Mouse (Mus musculus) cerebellum, adult 2 months (tissue): ENCODE data around the gene Hivep3. TPM values are rescaled to one million over a fixed set of nuclear protein-coding genes. Genes with fewer than 3 reads are reported as not detected.

ENCODE experiments used
- DNase-seq, 2 experiments: peaks; one replicate each; pipeline ENCODE4 v3.0.0; 2021
- H3K27ac ChIP-seq: fragments of 200-500 bp; 2 replicates; pipeline ENCODE4 v1.5.1; 2012; ENCODE audit warnings: low read length, control low read depth, inconsistent platforms; ENCODE audit not compliant: insufficient read depth
- H3K27me3 ChIP-seq: fragments of 200-500 bp; 2 replicates; pipeline ENCODE4 v1.6.1; 2012; ENCODE audit warnings: inconsistent platforms, mild to moderate bottlenecking, low read length, moderate library complexity; ENCODE audit not compliant: control insufficient read depth, insufficient read depth
- H3K4me1 ChIP-seq: fragments of 200-500 bp; 2 replicates; pipeline ENCODE4 v1.6.1; 2011; ENCODE audit warnings: low read length; ENCODE audit not compliant: control insufficient read depth, insufficient read depth
- H3K4me3 ChIP-seq: fragments of 200-500 bp; replicated peaks from 2 replicates; pipeline ENCODE3; 2011; ENCODE audit warnings: mild to moderate bottlenecking, low read depth, low read length, control low read depth; ENCODE audit not compliant: insufficient read depth
- CTCF ChIP-seq: fragments of 200-500 bp; IDR thresholded peaks from 2 replicates; pipeline ENCODE4 v1.5.1; 2011; ENCODE audit warnings: low read depth, mild to moderate bottlenecking, control low read depth, low read length, moderate library complexity, borderline replicate concordance; ENCODE audit not compliant: insufficient read depth
- POLR2A ChIP-seq: fragments of 200-500 bp; IDR thresholded peaks from 2 replicates; pipeline ENCODE4 v1.6.1; 2011; ENCODE audit warnings: low read length, control low read depth, borderline replicate concordance; ENCODE audit not compliant: insufficient read depth
- WGBS: fragments of 180-500 bp; shearing (Covaris S2); methylation state at CpG from one replicate; pipeline ENCODE4 v1.1.7; 2018; 5-methylcytosine and 5-hydroxymethylcytosine counted together
- polyA plus RNA-seq: library from polyadenylated mRNA; depleted of rRNA; stranded (reverse); fragments of >200 nt; gene quantifications from 2 replicates; pipeline ENCODE4 v1.2.3, GENCODE M21; 2012

Hivep3 gene
- polyA plus RNA-seq, 1 experiment, result 36.8 TPM

DNA sequence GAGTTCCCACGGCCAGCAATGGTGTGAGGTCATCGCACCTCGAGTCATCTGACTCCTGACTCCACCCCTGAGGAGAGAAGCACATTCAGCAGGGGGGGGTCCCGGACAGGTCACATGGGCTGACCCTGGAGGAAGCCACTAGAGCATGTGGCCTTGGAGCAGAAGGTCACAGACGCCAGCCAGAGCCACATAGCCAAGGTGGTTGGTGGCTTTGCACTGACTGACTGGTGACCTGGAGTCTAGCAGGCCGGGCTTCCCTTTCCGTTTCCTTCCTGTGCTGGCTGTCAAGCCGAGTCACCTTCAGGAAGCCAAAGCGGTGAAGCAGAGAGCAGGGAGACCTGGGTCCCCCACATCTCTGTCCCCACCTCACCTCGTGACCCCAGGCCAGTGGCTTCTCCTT, 278.2 kb downstream of the Hivep3 start:
- no peak for TF ChIP-seq POLR2A
- TF ChIP-seq CTCF, result no peak
- peaks cover 11% of the 10 kb centered on the region for H3K4me1 ChIP-seq
- H3K27me3 ChIP-seq, result no peaks in the 10 kb centered on the region
- 78% methylated on average over 10 of the region's 10 CpGs for WGBS
- H3K27ac ChIP-seq, result no peak overlapping the region
- H3K4me3 ChIP-seq, result no peak overlapping the region
- DNase-seq, result no peak

DNA sequence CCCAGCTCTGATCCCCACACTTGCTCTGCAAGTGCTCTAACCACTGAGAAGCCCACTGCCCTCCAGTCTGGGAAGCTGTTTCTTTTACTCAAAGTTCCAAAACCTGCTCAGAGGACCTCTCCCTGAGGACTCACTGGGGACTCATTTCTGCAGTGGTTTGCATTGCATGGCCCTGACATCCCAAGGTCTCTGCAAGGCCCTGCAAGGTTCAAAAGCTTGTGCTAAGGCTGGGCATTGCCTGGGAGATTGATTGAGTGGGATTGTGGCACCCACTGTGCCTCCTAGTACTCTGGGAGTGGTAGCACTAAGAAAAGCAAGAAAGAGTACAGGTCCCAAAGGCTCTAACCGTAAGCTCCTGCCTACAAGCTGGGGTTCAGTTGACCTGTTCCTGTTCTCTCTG, 279.3 kb downstream of the Hivep3 start:
- H3K27me3 ChIP-seq, result no peaks in the 10 kb centered on the region
- no peak overlapping the region for H3K27ac ChIP-seq
- no peak for DNase-seq
- WGBS, result 81% methylated on average over 1 of the region's 1 CpGs
- H3K4me1 ChIP-seq, result peaks cover 11% of the 10 kb centered on the region
- no peak overlapping the region for H3K4me3 ChIP-seq
- TF ChIP-seq POLR2A, result no peak
- TF ChIP-seq CTCF, result no peak

DNA sequence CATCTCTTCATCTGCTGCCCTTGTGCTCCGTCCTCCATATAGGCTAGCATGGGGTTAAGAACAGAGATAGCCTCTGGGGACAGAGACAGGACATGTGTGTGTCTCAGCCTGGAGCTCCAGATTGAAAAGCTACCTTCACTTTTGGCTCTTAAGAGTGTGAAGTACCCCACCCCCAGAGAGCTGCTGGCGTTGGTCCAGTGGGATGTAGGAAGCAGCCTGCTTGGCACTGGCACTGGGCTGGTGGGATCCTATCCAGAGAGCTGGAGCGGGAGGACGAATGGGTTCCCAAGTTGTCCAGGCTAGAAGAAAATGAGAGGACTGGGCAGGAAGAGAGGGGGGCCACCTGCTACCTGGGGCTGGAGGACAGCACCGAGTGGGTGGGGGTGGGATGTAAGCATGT, 284.8 kb downstream of the Hivep3 start:
- TF ChIP-seq CTCF (no peak), POLR2A (no peak)
- Histone ChIP-seq H3K4me3 (no peak overlapping the region), H3K27me3 (no peaks in the 10 kb centered on the region), H3K27ac (no peak overlapping the region), H3K4me1 (peaks cover 18% of the 10 kb centered on the region)
- WGBS, result 24% methylated on average over 5 of the region's 5 CpGs
- peak; percentile 48 to 53 for DNase-seq

- no peak for DNase-seq
- WGBS, result 75% methylated on average over 3 of the region's 3 CpGs
- H3K27ac ChIP-seq, result no peak overlapping the region
- H3K4me3 ChIP-seq, result no peak overlapping the region
- TF ChIP-seq CTCF, result no peak
- no peak for TF ChIP-seq POLR2A
- H3K27me3 ChIP-seq, result no peaks in the 10 kb centered on the region
- H3K4me1 ChIP-seq, result peaks cover 26% of the 10 kb centered on the region; the same call in 1 of the 2 replicates
These were observed 288.8 kb downstream of the Hivep3 start for GRCm38 (mm10) chr4:120022392-120022791.

GRCm38 (mm10) chr4:120023221-120023840, 289.7 kb downstream of the Hivep3 start:
- DNase-seq, result no peak
- no peak for TF ChIP-seq CTCF
- 97% methylated on average over 4 of the region's 4 CpGs for WGBS
- Histone ChIP-seq H3K4me3 (no peak overlapping the region), H3K27ac (no peak overlapping the region), H3K27me3 (no peaks in the 10 kb centered on the region), H3K4me1 (peaks cover 29% of the 10 kb centered on the region; the same call in 1 of the 2 replicates)

GRCm38 (mm10) chr4:120024071-120024470, 290.5 kb downstream of the Hivep3 start:
- no peaks in the 10 kb centered on the region for H3K27me3 ChIP-seq
- no peak for TF ChIP-seq CTCF
- TF ChIP-seq POLR2A, result no peak
- no peak overlapping the region for H3K4me3 ChIP-seq
- WGBS, result 17% methylated on average over 10 of the region's 10 CpGs
- H3K27ac ChIP-seq, result no peak overlapping the region
- peak; percentile 60 to 67 for DNase-seq
- H3K4me1 ChIP-seq, result peaks cover 25% of the 10 kb centered on the region; the same call in 1 of the 2 replicates

GRCm38 (mm10) chr4:120027671-120028070, 294.1 kb downstream of the Hivep3 start:
- peaks cover 25% of the 10 kb centered on the region; the same call in 1 of the 2 replicates for H3K4me1 ChIP-seq
- H3K4me3 ChIP-seq, result no peak overlapping the region
- no peak overlapping the region for H3K27ac ChIP-seq
- WGBS, result 93% methylated on average over 1 of the region's 1 CpGs
- no peaks in the 10 kb centered on the region for H3K27me3 ChIP-seq
- no peak for DNase-seq
- TF ChIP-seq POLR2A, result no peak
- TF ChIP-seq CTCF, result no peak

DNA sequence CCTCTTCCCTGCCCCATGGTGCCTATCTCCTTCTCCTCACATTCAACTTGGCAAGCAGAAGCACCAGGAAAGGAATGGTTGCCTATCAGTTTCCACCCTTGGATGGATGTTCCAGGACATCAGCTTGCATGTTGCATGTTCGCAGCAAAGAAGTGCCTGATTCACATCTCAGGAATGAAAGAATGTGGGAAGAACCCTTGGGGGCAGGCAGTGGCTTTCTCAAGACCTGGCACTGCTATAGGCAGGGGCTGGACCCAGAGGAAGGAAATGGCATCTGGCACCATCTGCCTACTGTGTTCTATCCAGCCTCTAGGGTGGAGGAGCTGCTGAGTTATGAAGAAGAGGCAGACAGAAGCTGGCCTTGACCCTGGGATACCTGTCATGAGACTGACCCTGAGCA, 296.4 kb downstream of the Hivep3 start:
- DNase-seq, result no peak
- Histone ChIP-seq H3K27me3 (no peaks in the 10 kb centered on the region), H3K4me3 (no peak overlapping the region), H3K4me1 (peaks cover 20% of the 10 kb centered on the region), H3K27ac (no peak overlapping the region)
- TF ChIP-seq CTCF, result no peak
- TF ChIP-seq POLR2A, result no peak
- 100% methylated on average over 1 of the region's 1 CpGs for WGBS
